Mouse (Mus musculus) heart, embryonic 10.5 days (tissue): ENCODE results near the gene Olfr744. TPM values are rescaled to one million over a fixed set of nuclear protein-coding genes. Genes with fewer than 3 reads are reported as not detected.
"Not testable (repeated sequence)": the region's sequence is repeated elsewhere in the genome, so short reads cannot be mapped to it uniquely, and the experiment has no call there.

Source experiments
- DNase-seq: peaks from one replicate; pipeline ENCODE4 v3.0.0-alpha.2; 2017; ENCODE audit warnings: low spot score
- H3K27ac ChIP-seq: fragments of 300-500 bp; sonication (generic); 2 replicates; pipeline ENCODE4 v1.5.1; 2016; ENCODE audit warnings: mild to moderate bottlenecking
- H3K27me3 ChIP-seq: fragments of 300-500 bp; sonication (generic); 2 replicates; pipeline ENCODE4 v1.6.1; 2016; ENCODE audit warnings: mild to moderate bottlenecking; ENCODE audit not compliant: poor library complexity, insufficient read depth, severe bottlenecking
- H3K36me3 ChIP-seq: fragments of 300-500 bp; sonication (generic); 2 replicates; pipeline ENCODE4 v1.6.1; 2016; ENCODE audit warnings: mild to moderate bottlenecking, moderate library complexity
- H3K4me1 ChIP-seq: fragments of 300-500 bp; sonication (generic); 2 replicates; pipeline ENCODE4 v1.6.1; 2016; ENCODE audit warnings: mild to moderate bottlenecking
- H3K4me3 ChIP-seq: fragments of 300-500 bp; sonication (generic); 2 replicates; pipeline ENCODE4 v1.5.1; 2016; ENCODE audit warnings: mild to moderate bottlenecking, moderate library complexity
- H3K9me3 ChIP-seq: fragments of 300-500 bp; sonication (generic); 2 replicates; pipeline ENCODE4 v1.6.1; 2016; ENCODE audit warnings: mild to moderate bottlenecking, moderate library complexity
- WGBS: fragments of 180-500 bp; shearing (Covaris S2); methylation state at CpG from one replicate; pipeline ENCODE4 v1.1.7; 2016; 5-methylcytosine and 5-hydroxymethylcytosine counted together
- polyA plus RNA-seq: library from polyadenylated mRNA; unstranded; fragments of >200 nt; fragmentation: Nextera tagmentation; extraction: Ambion mirVana; gene quantifications from 2 replicates; pipeline ENCODE4 v1.2.1, GENCODE M21; 2016

The Olfr744 gene
- polyA plus RNA-seq = not detected in 2 replicates

DNA sequence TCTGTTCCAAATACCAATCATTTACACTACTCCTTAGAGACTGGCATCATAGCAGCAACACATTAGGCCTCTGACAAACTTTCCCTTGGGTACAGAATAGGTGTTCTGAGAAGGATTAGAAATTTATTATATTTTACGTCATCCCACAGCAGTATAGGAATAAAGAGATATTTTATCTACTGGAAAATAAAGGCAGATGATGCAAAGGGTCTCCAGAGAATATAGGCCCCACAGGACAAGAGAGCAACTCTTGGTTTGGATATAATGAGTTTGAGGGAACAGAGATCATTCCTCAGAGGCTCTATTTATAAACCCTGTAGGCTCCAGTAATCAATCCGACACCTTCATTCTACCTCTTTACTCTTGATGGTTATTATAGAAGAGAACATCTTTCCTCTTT, at the start of gene Olfr744:
Olfr744 (plus strand) TSS at position 301 of the 400 bp plus-strand sequence.
- Histone ChIP-seq H3K4me3 (no peak within 1 kb of the TSS), H3K36me3 (no peaks in the 10 kb centered on the region), H3K27ac (no peak within 1 kb of the TSS), H3K9me3 (no peaks in the 10 kb centered on the region), H3K4me1 (no peaks in the 10 kb centered on the region), H3K27me3 (no peaks in the 10 kb centered on the region)
- 81% methylated on average over 2 of the region's 2 CpGs for WGBS
- no peak for DNase-seq

DNA sequence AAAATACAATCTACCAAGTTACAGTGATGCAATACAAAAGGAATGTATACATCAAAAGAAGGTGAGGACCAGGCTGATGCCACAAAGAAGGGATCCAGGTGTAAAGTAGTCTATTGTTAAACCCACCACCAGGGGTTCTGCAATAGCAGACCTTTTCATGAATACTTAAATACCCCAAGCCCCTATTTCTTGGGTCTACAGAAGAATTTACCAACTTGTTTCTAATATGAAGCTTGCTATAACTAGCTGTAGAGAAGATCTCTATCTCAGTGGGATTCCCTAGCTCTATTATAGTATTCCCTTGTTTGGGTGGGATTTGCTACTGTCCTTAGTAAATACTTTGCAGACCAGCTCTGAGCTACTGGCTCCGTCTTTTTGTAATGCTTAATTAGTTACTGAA, 41.6 kb upstream of the Olfr744 start:
- not testable (repeated sequence) for H3K36me3 ChIP-seq, H3K27ac ChIP-seq, H3K27me3 ChIP-seq, H3K4me1 ChIP-seq, H3K4me3 ChIP-seq, DNase-seq, H3K9me3 ChIP-seq
- 81% methylated on average over 1 of the region's 1 CpGs for WGBS

DNA sequence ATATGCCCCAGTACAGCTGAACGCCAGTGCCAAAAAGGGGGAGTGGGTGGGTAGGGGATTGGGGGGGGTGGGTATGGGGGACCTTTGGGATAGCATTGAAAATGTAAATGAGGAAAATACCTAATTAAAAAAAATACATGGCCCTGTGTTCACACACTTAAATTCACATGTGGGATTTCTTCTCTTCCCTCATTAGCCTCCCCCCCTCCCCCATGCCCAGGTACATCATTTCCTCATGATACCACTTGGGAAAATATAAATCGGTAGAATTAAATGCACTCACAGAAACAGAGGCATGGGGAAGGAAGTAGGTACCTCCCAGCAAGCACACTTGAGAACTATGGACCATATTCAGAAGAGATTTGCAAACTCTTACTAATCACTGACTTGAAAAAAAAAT, 24.4 kb downstream of the Olfr744 start, which contains the start of gene Olfr745:
Olfr745 (plus strand) TSS at position 301 of the 400 bp plus-strand sequence.
- WGBS = 75% methylated on average over 2 of the region's 2 CpGs
- Histone ChIP-seq H3K27me3 (no peaks in the 10 kb centered on the region), H3K9me3 (no peaks in the 10 kb centered on the region), H3K4me3 (no peak within 1 kb of the TSS), H3K27ac (no peak within 1 kb of the TSS), H3K36me3 (no peaks in the 10 kb centered on the region), H3K4me1 (no peaks in the 10 kb centered on the region)
- DNase-seq = no peak

DNA sequence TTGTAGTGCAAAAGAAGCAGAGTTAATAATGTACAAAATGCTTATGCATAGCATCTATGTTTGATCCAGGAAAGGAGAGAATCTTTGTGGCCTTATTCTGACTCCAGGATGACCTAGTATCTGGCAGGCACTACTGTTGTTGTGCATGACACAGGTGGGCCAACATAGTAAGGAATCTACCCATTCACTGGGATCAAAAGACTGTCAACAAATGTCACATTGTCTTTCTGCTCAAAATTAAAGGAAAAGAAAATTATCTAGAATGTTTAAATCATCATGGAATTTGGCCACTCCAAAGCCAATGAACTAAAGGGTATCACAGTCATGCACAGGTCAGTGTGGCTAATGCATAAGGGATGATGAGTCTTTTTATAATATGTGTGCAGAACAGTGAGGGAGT, 32.1 kb downstream of the Olfr744 start, which contains the start of gene Olfr746:
Olfr746 (plus strand) TSS at position 301 of the 400 bp plus-strand sequence.
- H3K9me3 ChIP-seq = no peaks in the 10 kb centered on the region
- H3K4me3 ChIP-seq = no peak within 1 kb of the TSS
- no peaks in the 10 kb centered on the region for H3K4me1 ChIP-seq
- no peak for DNase-seq
- H3K36me3 ChIP-seq = no peaks in the 10 kb centered on the region
- no peak within 1 kb of the TSS for H3K27ac ChIP-seq
- H3K27me3 ChIP-seq = no peaks in the 10 kb centered on the region

Other genes starting within 250 kb of the Olfr744 start
- not detected in 2 replicates for gene Olfr736, start 233.7 kb upstream of the Olfr744 start, polyA plus RNA-seq
- not detected in 2 replicates for gene Olfr738, start 207.3 kb upstream of the Olfr744 start, polyA plus RNA-seq
- gene Olfr739, start 196.3 kb upstream of the Olfr744 start, polyA plus RNA-seq = not detected in 2 replicates
- gene Olfr740, start 169.3 kb upstream of the Olfr744 start, polyA plus RNA-seq = not detected in 2 replicates
- not detected in 2 replicates for gene Olfr741, start 142.1 kb upstream of the Olfr744 start, polyA plus RNA-seq
- not detected in 2 replicates for gene Olfr742, start 111.3 kb upstream of the Olfr744 start, polyA plus RNA-seq
- gene Olfr743, start 93.0 kb upstream of the Olfr744 start, polyA plus RNA-seq = not detected in 2 replicates
- not detected in 2 replicates for gene Olfr745, start 24.5 kb downstream of the Olfr744 start, polyA plus RNA-seq
- gene Olfr746, start 32.2 kb downstream of the Olfr744 start, polyA plus RNA-seq = not detected in 2 replicates
- gene Olfr747, start 78.3 kb downstream of the Olfr744 start, polyA plus RNA-seq = not detected in 2 replicates
- gene Olfr748, start 92.5 kb downstream of the Olfr744 start, polyA plus RNA-seq = not detected in 2 replicates
- gene Olfr749, start 130.2 kb downstream of the Olfr744 start, polyA plus RNA-seq = not detected in 2 replicates
- 59.8 and 64.1 TPM in 2 replicates for gene Ttc5, start 170.6 kb downstream of the Olfr744 start, polyA plus RNA-seq
- gene Ccnb1ip1, start 192.9 kb downstream of the Olfr744 start, polyA plus RNA-seq = not detected in 2 replicates
- gene Parp2, start 193.0 kb downstream of the Olfr744 start, polyA plus RNA-seq = 46.1 and 50.0 TPM in 2 replicates